Mouse (Mus musculus) liver, postnatal 0 days (tissue): Measurements from ENCODE around the gene Slc8a3.

Experiments
- CTCF ChIP-seq: sonication (generic); IDR thresholded peaks from 2 replicates; pipeline ENCODE4 v1.5.1; 2016; ENCODE audit warnings: antibody characterized with exemption, low read depth
- EP300 ChIP-seq: IDR thresholded peaks from 2 replicates; pipeline ENCODE4 v1.6.1; 2016; ENCODE audit warnings: antibody characterized with exemption, low read depth, mild to moderate bottlenecking

- TF ChIP-seq EP300: no peak
- no peak for TF ChIP-seq CTCF
Observed at GRCm38 (mm10) chr12:81241676-81242075, 91.3 kb downstream of the Slc8a3 start.
